Mouse (Mus musculus) hindlimb bud, embryonic 11.5 days (tissue): ENCODE measurements around the gene Abhd12b.

Experiments used
- DNase-seq: peaks from one replicate; pipeline ENCODE4 v3.0.0-alpha.2; 2012; ENCODE audit warnings: low read depth, low spot score; ENCODE audit errors: extremely low spot score

Abhd12b gene

DNA sequence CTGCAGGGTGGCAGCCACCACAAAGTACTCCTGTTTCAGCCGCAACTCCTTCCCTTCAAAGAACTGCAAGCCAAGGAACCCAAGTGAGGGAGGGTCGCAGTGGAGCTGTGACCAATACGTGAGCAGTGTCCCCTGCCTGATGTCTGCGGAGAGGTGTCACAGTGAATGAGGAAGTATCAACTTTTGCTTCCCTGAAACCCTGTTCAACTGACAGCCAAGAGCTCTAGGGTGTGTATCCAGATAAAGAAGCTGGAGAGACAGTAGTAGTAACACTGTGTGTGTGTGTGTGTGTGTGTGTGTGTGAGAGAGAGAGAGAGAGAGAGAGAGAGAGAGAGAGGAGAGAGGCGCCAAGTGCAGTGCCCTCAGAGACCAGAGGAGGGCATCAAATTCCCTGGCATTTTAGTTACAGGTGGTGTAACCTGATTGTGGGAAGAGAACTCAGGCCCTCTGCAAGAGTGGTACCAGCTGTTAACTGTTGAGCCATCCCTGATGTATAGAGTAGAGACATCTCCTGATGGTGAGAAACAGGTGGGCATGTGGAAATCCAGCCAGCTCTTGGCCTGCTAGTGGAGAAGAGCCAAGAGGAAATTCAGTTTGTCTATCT lies 48.1 kb downstream of the Abhd12b start:
- no peak for DNase-seq

DNA sequence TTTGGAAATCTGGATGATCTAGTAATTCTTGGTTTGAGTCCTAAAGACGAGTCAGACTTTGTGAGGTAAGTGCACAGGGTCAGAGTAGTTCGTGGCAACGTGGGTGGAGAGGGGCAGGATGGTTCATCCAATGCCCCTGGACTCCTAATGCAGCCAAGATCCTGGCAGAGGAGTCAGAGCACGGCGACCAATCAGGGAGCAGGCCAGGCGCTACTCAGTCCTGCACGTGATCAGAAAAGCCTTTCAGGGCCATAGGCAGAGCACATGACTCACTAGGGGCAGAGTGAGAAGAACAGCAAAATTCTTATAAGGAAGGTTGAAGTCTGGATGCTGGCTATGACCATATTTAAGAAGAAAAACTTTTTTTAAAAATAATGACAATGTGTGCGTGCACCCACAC lies 50.5 kb downstream of the Abhd12b start:
- DNase-seq, result no peak

DNA sequence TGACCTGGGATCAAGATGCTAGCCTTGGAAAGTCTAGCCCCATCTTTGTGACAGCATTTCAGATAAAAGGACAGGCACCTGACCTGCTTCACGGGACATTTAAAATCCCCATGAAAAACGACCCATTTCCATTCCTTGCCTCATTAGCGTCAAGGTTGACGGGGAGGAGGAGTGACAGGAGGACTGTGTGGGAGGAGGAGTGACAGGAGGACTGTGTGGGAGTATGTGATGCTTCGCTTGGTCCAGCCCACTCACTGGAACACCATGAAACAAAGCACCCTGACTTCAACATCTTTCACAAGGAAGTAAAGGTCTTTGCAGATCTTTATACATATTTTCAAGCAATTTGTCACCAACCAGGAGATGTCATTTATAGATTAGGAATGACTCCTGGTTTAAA lies 54.3 kb downstream of the Abhd12b start:
- no peak for DNase-seq

DNA sequence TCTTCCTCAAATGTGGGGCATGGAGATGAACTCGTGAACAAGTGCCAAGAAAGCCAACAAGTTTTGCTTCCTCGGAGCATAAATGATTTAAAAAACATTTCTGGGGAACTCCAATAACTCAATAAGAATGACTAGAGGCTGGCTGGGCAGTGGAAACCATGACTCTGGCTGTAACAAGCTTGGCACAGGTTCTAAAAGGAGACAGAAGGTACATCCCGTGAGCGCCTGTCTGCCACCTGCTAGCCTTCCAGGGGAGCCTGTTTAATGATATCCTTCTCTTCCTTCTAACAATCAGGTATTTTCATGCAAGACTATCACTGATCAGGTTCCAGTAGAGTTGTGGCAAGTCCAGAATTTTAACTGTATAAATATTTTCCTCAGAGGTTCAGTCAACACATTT lies 58.6 kb downstream of the Abhd12b start:
- no peak for DNase-seq

DNA sequence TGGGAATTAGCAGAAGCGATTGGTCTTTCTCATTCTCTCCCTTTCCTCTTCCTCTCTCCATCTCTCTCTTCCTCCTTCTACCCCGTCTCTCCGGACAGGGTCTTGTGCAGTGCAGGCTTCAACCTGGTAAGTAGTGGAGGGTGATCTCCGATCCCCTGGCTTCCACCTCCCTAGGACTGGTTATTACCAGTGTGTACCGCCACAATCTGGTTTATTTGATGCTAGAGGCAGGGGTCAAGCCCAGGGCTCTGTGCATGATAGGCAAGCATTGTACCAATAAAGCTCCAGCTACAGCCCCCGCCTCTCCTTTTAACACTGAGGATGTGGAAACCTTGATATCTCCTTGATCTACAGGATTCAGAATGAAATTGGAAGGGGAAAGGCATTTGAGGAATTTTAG lies 59.7 kb downstream of the Abhd12b start:
- no peak for DNase-seq

DNA sequence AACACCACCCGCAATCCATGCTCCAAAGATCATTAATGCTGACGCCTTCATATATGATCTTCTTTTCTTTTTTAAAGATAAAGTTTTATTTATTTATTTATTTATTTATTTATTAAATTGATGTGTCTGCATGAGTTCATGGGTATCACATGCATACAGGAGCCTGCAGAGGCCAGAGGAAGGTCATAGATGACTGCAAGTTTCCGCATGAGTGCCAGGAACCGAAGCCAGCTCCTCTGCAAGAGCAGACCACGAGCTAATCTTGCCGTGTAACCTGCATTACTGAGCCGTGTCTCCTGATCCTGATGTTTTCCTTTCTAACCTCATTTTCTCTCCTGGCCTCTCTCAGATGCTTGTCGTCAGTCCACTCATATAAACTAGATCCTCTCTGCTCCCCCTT lies 60.3 kb downstream of the Abhd12b start:
- no peak for DNase-seq

DNA sequence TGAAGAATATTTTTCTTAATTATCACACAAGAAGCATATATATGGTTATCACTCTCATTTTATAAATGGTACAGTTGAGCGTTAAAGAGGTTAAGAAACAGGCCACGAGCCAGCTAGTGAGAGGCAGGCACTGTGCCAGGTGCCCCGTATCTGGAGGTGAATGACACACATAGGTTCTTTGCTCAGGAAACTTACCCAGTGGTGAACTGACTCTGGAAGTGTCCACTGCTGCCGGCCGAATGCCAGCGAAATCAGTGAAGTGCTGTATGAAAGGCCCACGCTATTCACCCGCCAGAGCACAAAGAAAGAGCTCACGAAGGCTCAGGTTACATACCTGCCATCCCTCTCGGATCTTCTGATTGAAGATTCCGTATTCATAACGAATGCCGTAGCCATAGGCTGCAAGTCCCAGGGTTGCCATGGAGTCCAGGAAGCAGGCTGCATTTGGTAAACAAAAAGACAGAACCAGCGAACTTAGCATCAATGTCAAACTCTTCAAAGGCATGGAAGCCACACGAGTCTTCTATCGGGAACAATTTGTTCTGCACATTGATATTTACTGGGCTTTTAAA lies 62.4 kb downstream of the Abhd12b start:
- DNase-seq, result no peak

DNA sequence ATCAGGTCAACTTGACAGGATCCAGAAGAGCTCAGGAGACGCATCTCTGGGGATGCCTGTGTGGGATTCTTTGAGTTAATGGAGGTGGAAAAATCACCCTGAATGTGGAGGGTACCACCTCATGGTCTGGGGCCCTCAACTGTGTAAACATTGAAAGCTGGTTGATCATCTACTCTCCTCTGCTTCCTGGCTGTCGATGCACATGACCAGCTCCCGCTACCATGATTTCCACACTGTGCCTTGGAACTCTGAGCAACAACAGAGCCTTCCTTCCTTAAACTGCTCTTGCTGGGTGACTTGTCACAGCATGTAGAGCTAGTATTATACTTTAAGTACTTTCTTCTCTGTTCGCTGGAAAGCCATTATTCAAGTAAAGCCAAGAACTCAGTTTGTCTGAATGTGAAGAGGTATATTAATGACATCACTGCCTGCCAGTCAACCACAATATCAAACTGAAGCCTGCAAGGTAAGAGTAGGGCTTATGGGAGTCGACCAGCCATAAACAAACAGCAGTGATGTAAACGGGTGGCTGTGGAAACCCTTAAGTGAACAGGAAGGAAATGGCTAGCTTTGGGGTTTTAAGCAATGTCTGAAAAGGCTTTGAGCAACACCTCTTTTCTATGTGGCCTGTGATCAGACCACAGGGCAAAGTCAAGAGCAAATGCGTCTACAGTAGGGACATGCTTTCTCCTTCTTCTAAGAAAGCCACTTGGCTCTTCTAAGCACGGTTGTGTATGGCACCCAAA lies 65.0 kb downstream of the Abhd12b start:
- no peak for DNase-seq

DNA sequence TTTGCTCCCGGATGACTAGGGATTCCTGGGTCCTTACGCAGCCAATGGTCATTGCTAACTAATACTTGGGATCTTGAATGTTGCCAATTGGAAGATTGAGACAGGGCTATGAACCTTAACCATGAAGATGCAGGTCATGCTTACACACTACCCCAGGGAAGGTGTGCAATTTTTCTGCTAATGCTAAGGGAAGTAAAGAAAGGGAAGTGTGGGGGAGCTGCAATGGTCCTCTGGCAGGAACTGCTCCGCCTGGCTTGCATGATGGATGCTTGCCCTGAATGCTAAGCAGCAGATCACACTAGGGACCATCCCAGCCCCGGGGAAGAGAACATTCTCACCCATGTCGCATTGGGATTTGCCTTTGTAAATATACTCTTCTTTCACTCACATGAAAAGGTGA lies 67.5 kb downstream of the Abhd12b start:
- no peak for DNase-seq

DNA sequence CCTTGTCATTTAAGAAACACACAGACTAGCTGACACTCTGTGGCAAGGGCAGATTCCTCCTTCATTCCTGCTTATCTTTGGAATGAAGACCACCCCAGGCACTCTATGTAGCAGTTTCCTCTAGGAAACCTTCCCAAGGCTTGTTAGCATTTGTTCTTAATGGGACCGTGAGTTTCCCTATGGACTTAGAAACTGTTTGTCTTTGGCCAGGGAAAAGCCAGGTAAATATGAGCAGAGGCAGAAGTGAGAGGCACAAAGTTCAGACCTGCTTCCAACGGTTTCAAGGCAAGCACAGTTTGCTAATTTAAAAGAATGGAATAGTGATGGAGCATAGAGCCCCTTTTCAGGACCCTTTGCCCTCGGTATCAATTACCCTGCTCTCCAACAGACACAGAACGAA lies 69.4 kb downstream of the Abhd12b start:
- DNase-seq, result no peak

DNA sequence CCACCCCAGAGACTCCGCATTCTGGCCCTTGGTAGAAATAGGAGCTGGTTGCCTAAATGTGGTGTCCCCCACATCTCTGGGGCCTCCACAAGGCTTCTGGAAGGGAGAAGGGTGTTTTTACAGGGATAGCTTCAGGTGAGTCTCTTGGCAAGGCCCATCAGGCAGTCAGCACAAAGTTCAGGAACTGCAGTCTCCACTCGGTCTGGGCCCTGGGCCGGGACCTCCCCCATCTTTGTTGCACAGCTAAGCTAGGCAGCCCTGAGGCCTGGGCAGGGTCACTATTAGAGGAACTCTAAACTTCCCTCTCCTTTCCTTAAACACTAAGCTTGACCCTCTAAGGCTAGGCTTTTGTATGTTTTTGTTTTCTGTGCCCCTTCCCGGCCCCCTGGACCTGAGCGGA lies 72.7 kb downstream of the Abhd12b start:
- DNase-seq, result no peak

DNA sequence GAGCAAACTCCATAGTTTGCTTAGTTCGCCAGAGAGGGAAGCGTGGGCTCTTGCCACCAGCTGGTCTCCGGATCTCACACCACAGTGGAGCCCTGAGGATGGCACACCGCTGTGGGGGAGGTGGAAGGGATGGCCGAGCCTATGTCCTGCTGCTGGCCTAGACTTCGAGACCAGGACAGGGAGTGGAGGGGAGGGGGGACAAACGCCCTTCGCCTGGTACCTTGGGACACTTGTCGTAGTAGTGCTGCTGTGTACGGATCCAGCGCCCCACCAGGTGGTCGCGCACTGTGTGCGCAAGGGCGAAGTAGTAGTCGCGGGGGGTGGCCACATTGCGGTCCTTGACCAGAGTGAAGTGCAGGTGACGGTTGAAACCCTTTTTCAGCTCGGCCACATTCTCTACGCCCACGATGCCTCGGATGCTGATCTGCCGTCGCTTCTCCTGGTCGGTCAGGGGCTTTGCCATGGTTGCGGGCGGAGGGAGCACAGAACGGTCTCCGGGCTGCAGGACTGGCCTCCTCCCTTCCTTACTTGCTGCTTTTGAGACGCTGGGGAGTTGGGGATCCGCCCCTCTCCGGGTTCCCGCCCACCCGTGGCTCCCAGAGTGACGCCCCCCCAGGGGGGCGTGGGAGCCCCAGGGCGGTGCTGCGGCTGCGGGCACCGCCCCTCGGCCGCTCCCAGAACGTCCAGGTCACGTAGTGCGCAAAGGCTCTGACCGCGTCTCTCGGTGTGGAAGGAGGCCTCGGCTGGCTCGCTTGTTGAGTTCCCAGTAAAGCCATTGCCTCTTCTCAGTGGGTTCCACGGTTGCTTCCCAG lies 73.4 kb downstream of the Abhd12b start:
- no peak for DNase-seq

DNA sequence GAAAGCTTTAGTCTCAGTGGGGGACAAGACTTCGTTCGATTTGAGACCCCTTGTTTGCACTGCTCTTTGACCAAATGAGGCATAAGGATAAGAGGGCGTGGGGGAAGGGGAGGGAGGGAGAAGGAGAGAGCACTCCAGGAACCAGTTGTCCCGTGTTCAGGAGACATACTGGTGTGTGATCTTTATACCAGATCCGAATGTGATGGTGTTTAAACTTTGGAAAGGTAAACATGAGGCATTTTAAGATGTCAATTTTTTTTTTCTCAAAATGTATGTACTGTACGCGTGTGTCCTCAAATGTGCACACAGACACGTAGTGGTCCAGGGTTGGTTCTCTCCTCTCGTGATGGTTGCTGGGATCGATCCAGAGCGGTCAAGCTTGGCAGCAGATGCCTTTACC lies 74.2 kb downstream of the Abhd12b start:
- no peak for DNase-seq

DNA sequence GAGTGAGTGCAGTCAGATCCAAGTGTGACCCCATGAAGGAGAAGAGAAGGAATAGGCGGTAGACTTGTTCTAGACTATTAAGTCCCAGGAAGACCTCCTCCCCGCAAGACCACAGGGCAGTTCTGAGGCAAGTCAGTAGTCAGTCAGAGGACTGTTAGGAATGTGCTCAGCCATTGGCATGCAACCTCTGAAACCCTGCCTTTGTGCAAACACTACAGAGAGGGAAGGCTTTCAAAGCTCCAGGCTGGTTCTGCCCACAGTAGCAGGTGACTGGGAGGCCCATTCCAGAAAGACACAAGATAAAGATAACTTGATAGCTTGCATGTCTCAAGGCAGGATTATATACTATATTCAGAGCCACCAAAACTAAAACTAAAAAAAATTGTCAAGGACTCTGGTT lies 77.4 kb downstream of the Abhd12b start, which contains the start of gene Pygl:
Gene Pygl, minus strand, starts transcription at position 195 of the 400 bp plus-strand sequence.
- no peak for DNase-seq

DNA sequence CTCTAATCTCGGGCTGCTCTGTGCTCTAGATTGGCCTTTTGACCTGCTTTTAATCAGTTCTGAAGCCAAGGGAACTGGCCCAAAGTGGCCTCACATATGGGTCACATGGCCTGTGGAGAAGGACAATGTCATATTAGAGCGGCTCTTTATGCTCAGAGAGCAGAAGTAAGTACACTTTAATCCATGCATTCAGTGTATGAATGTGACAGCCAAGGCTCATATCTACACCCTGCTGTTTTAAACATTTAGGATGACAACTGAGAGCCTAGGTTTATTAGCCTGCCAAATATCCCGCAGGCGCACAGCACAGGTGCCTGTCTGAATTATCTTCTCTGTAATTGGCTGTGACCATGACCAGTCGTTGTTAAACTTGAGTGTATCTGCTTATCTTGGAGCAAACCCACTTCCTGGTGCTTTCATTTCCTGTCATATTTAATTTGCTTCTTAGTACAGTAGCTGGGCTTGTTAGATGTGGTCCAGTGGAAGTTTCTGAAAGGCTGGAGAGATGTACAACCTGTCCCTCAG lies 78.1 kb downstream of the Abhd12b start:
- DNase-seq, result no peak
